Mouse (Mus musculus) intestine, embryonic 15.5 days (tissue): ENCODE measurements around the gene Slc2a13. TPM values are rescaled to one million over a fixed set of nuclear protein-coding genes. Genes with fewer than 3 reads are reported as not detected.

Experiments used
- ATAC-seq: fragments of 200-750 bp; cut with Nextera tagmentation; 2 replicates; pipeline ENCODE4 v1.8.0; 2017; ENCODE audit warnings: moderate TSS enrichment, moderate library complexity
- H3K27ac ChIP-seq: fragments of 300-500 bp; sonication (generic); 2 replicates; pipeline ENCODE4 v1.5.1; 2015; ENCODE audit warnings: mild to moderate bottlenecking, inconsistent platforms
- H3K27me3 ChIP-seq: fragments of 300-500 bp; sonication (generic); replicated peaks from 2 replicates; pipeline ENCODE4 v1.6.1; 2015; ENCODE audit warnings: inconsistent platforms
- H3K36me3 ChIP-seq: fragments of 300-500 bp; sonication (generic); 2 replicates; pipeline ENCODE4 v1.6.1; 2015; ENCODE audit warnings: inconsistent platforms
- H3K4me1 ChIP-seq: fragments of 300-500 bp; sonication (generic); replicated peaks from 2 replicates; pipeline ENCODE4 v1.6.1; 2015; ENCODE audit warnings: inconsistent platforms
- H3K4me2 ChIP-seq: fragments of 300-500 bp; sonication (generic); replicated peaks from 2 replicates; pipeline ENCODE4 v1.6.1; 2015; ENCODE audit warnings: mild to moderate bottlenecking, inconsistent platforms
- H3K4me3 ChIP-seq: fragments of 300-500 bp; sonication (generic); replicated peaks from 2 replicates; pipeline ENCODE4 v1.5.1; 2015; ENCODE audit warnings: inconsistent platforms
- H3K9ac ChIP-seq: fragments of 300-500 bp; sonication (generic); 2 replicates; pipeline ENCODE4 v1.6.1; 2015; ENCODE audit warnings: inconsistent platforms
- H3K9me3 ChIP-seq: fragments of 300-500 bp; sonication (generic); 2 replicates; pipeline ENCODE4 v1.6.1; 2016; ENCODE audit warnings: inconsistent platforms
- WGBS: fragments of 180-500 bp; shearing (Covaris S2); methylation state at CpG from one replicate; pipeline ENCODE4 v1.1.7; 2015; 5-methylcytosine and 5-hydroxymethylcytosine counted together
- polyA plus RNA-seq: library from polyadenylated mRNA; unstranded; fragments of >200 nt; fragmentation: Nextera tagmentation; extraction: Ambion mirVana; gene quantifications from 2 replicates; pipeline ENCODE4 v1.2.1, GENCODE M21; 2015

Gene Slc2a13
- 1.1 and 1.2 TPM in 2 replicates for polyA plus RNA-seq

DNA sequence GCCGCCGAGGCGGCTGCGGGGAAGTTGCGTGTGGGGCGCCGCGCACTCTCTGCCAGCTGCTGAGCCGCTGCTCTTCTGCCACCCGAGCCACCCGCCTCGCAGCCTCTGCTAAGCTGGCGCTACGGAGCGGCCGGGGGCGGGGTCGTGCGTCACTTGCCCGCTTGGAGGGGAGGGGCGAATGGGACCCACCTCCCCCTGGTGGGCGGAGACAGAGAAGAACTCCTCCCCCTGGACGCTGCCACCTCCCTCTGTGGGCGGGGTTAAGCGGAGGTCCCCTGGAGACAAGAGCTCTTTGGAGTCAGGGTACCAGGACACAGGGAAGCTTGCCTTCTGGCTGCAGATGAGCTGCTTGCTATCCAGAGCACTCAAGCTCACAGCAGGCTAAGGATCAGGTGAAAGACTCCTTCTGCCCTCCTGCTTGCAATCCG, at the start of gene Slc2a13:
Gene Slc2a13 (minus strand): TSS at position 151 of the 428 bp plus-strand sequence.
- ATAC-seq = peak; percentile 97
- no peaks in the 10 kb centered on the region for H3K9me3 ChIP-seq
- H3K4me3 ChIP-seq = peak within 1 kb of the TSS; percentile 80
- no peaks in the 10 kb centered on the region; the same call in 1 of the 2 replicates for H3K27me3 ChIP-seq
- 0 out of 2 replicates have a peak, but pooled peaks cover 3% of the 10 kb centered on the region for H3K4me1 ChIP-seq
- WGBS = under 1% methylated on average over 26 of the region's 26 CpGs
- peak within 1 kb of the TSS; percentile 71 for H3K27ac ChIP-seq
- peak within 1 kb of the TSS; percentile 74 for H3K9ac ChIP-seq
- H3K36me3 ChIP-seq = no peaks in the 10 kb centered on the region
- peak within 1 kb of the TSS; percentile 96 for H3K4me2 ChIP-seq

DNA sequence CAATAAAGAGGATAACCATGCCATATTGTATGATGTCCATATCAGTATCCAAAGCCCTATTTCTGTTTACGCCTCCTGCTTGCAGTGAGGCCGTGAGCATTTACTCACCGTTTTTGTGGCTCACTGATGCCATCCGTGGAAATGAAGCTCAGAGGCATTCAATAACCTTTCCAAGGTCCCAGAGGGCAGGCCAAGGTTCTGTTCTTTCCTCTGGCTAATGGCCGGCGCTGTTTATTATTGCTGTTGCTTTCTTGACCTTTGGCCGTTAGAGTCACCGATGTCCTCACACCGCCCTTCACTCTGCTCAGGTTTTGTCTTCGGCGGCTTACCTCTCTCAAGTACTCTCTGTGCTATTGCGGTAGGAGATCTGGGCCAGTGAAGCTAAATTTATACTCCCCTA, 43.0 kb upstream of the Slc2a13 start:
- Histone ChIP-seq H3K36me3 (no peaks in the 10 kb centered on the region), H3K4me3 (no peak overlapping the region), H3K4me1 (no peaks in the 10 kb centered on the region), H3K9ac (no peak overlapping the region), H3K9me3 (no peaks in the 10 kb centered on the region), H3K27ac (no peak overlapping the region), H3K4me2 (no peak overlapping the region), H3K27me3 (no peaks in the 10 kb centered on the region)
- no peak for ATAC-seq
- WGBS = 67% methylated on average over 12 of the region's 12 CpGs

DNA sequence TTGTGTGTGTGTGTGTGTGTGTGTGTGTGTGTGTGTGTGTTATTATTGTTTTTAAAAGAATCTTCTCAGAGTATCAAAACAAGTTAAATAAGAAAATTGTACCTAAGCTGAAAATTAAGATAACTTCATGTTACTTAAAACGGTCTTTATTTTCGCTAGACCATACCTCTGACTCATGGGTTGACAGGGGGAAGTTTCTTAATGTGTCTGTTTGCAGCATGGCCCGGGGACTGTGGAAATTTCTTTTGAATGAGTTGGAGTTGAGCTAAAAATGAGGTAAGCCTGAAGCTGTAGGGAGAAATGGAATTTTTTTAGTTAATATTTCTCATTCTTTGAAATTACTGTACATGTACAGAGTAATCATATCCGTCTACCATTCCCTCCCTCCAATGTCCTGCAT, 42.5 kb upstream of the Slc2a13 start:
- Histone ChIP-seq H3K4me2 (no peak overlapping the region), H3K36me3 (no peaks in the 10 kb centered on the region), H3K9ac (no peak overlapping the region), H3K4me1 (no peaks in the 10 kb centered on the region), H3K27ac (no peak overlapping the region), H3K9me3 (no peaks in the 10 kb centered on the region), H3K27me3 (no peaks in the 10 kb centered on the region), H3K4me3 (no peak overlapping the region)
- WGBS = 86% methylated on average over 4 of the region's 4 CpGs
- ATAC-seq = no peak

DNA sequence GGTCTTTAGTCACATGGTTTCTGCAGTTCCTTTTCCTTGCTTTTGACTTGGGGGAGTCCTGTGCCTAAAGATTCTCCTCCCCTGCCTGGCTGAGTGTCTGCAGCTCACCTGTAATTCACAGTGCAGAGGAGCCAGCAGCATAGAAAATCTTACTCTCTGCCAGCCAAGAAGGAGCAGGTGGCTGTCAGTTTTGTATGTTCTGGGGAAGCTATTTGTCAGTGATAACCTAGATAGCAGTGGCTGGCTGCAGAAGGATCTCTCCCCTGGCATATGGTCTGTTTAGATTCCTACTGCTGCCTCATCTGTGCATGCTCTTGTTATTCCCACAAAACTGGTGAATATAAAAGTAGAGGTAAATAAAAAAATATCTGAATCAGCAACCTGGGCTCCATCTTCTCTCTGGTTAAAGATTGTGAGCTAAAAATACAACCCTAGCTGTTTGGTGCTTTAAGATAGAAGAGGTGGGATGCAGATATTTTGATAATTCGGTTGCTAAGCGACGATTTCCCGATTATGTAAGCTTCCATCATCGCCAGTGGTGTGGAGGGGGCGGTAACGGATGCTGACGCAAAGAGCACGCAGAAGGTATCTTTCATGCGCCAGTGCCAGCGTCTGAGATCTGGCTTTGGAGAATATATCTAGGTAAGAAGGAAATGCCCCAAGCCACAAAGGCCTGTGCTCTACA, 41.1 kb upstream of the Slc2a13 start:
- Histone ChIP-seq H3K36me3 (no peaks in the 10 kb centered on the region), H3K27me3 (no peaks in the 10 kb centered on the region), H3K4me2 (no peak overlapping the region), H3K9me3 (no peaks in the 10 kb centered on the region), H3K4me3 (no peak overlapping the region), H3K9ac (no peak overlapping the region), H3K27ac (no peak overlapping the region), H3K4me1 (no peaks in the 10 kb centered on the region)
- WGBS = 86% methylated on average over 11 of the region's 11 CpGs
- ATAC-seq = no peak

DNA sequence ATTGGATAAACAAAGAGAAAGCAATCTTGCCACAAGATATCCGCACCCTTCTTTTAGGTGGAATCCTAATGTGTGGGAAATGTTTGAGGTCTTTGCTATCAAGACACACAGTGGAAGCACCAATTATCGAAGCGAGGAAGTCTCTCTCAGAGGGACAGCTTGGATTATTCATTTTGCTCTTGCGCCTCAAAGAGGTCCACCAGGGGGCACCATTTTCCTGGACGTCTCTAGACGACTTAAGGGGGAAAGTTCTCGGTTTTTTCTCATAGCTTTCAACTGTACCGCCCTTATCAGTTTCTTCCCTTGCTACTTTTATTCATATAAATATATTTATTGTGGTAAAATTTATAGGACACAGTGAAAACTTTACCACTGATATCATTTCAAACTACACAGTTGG, 36.7 kb upstream of the Slc2a13 start:
- Histone ChIP-seq H3K4me3 (no peak overlapping the region), H3K27me3 (no peaks in the 10 kb centered on the region), H3K36me3 (no peaks in the 10 kb centered on the region), H3K9me3 (no peaks in the 10 kb centered on the region), H3K4me1 (no peaks in the 10 kb centered on the region), H3K4me2 (no peak overlapping the region), H3K27ac (no peak overlapping the region), H3K9ac (no peak overlapping the region)
- 22% methylated on average over 8 of the region's 8 CpGs for WGBS
- ATAC-seq = no peak

DNA sequence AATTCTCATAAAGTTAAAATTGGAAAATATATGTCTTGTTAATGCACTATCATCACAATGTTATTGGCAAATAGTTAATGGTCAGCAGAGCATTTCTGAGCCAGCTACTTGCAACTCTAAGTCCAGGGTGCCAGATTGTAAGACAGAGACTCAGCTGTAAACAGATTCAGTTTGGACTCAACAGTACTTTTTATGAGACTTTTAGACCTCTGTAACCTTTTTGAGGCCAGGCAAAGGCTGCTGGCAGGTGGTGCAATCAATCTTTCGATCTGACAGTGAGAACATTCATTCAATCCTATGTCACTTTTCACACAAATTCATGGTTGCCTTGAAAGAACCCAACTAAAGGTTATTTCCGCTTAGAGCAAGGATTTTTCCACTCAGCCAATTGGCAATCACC, 35.8 kb upstream of the Slc2a13 start:
- Histone ChIP-seq H3K4me1 (no peaks in the 10 kb centered on the region), H3K27me3 (no peaks in the 10 kb centered on the region), H3K36me3 (no peaks in the 10 kb centered on the region), H3K27ac (no peak overlapping the region), H3K9me3 (no peaks in the 10 kb centered on the region), H3K9ac (no peak overlapping the region), H3K4me3 (no peak overlapping the region), H3K4me2 (no peak overlapping the region)
- ATAC-seq = no peak
- 81% methylated on average over 2 of the region's 2 CpGs for WGBS

DNA sequence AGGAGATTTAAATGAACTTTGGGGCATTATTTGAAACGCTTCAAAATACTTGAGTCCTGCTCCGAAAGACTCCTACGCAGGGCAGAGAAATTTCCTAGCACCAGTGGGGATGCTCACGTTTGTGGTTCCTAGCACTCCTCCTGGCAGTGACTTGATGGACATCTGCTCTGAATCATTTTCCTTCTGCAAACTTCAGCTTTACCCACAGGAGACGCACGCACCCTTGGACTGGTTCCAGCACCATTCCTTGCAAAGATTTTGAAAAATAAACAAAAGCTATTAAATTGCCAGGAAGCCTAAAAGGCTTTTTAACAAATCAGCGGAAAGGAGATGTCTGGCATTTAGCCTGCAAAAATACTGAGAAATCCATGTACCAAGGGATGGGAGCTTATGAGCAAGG, 28.1 kb upstream of the Slc2a13 start:
- WGBS = 63% methylated on average over 7 of the region's 7 CpGs
- no peak for ATAC-seq

DNA sequence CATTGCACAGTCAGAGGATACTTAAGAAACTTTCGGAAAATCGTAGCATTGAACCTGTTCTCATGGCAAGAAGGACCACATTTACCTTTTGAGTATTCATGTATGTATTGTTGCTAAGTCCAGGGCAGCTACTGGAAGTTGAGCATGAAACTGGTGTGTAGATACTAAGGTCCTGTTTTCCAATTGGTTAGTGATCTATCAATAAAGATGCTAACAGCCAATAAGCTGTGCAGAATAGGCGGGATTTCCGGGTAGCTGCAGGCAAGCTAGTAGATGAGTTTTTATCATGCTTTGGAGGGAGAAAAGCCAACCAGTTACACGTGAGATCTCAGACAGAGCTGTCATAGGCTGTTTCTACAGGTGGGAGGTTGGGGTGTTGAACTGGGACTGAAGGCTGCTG, 24.2 kb upstream of the Slc2a13 start:
- no peaks in the 10 kb centered on the region for H3K36me3 ChIP-seq
- H3K4me1 ChIP-seq = no peaks in the 10 kb centered on the region
- H3K4me2 ChIP-seq = no peak overlapping the region
- no peak for ATAC-seq
- 87% methylated on average over 5 of the region's 5 CpGs for WGBS
- H3K27ac ChIP-seq = no peak overlapping the region
- H3K27me3 ChIP-seq = no peaks in the 10 kb centered on the region
- H3K9me3 ChIP-seq = no peaks in the 10 kb centered on the region
- no peak overlapping the region for H3K9ac ChIP-seq
- H3K4me3 ChIP-seq = no peak overlapping the region

More for the DNA sequence above, 28.1 kb upstream of the Slc2a13 start:
- H3K4me3 ChIP-seq = no peak overlapping the region
- no peak overlapping the region for H3K4me2 ChIP-seq
- H3K9ac ChIP-seq = no peak overlapping the region
- no peak overlapping the region for H3K27ac ChIP-seq
- no peaks in the 10 kb centered on the region for H3K4me1 ChIP-seq
- H3K27me3 ChIP-seq = no peaks in the 10 kb centered on the region
- no peaks in the 10 kb centered on the region for H3K36me3 ChIP-seq
- no peaks in the 10 kb centered on the region for H3K9me3 ChIP-seq

DNA sequence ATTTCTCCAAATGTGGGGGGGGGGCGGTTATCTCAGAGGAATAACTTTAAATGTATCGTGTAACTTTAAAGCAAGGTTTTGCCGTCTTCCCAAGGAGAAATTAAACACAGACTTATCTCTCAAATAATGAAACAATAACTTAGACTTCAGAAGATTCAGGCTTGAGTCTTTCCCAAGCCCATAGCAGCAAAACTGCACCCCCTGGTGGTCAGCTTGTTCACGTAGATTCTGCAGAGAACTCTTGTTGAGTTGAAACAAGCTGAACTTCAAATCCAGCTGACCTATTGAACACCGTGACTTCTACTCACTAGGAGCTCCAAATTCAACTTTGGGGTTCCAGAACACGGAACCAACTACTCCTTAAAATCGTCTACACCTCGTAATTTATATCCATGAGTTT, 1.4 kb upstream of the Slc2a13 start:
- Histone ChIP-seq H3K4me1 (0 out of 2 replicates have a peak, but pooled peaks cover 3% of the 10 kb centered on the region), H3K4me2 (no peak overlapping the region), H3K9ac (no peak overlapping the region), H3K4me3 (no peak overlapping the region), H3K27me3 (no peaks in the 10 kb centered on the region; the same call in 1 of the 2 replicates), H3K36me3 (no peaks in the 10 kb centered on the region), H3K9me3 (no peaks in the 10 kb centered on the region), H3K27ac (no peak overlapping the region)
- 21% methylated on average over 8 of the region's 8 CpGs for WGBS
- ATAC-seq = no peak

DNA sequence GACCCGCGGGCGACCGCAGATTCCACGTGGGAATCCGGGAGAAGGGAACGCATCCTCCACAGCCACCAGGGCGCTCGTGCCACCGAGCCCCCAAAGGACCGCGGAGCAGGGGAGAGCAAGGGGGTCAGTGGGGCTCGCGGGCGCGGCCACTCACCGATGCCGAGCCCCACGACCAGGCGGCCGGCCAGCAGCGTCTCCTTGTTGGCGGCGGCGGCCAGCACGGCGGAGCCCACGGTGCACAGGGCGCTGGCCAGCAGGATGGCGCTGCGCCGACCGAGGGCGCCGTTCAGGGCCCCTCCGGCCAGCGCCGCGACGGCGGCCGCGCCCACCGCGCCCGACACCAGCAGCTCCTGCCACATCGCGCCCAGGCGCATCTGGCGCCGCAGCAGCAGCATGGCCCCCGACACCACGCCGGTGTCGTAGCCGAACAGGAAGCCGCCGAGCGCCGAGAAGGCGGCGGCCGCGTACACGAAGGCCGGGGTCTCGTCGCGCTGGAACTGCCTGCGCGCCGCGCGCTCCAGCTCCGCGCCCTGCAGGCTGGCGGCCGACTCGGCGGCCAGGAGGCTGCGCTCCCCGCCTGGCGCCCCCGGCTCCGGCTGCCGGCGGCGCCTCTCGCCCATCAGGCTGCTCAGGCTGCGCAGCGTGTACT, 516 bp downstream of the Slc2a13 start:
- WGBS = under 1% methylated on average over 59 of the region's 91 CpGs
- Histone ChIP-seq H3K27me3 (no peaks in the 10 kb centered on the region; the same call in 1 of the 2 replicates), H3K4me1 (0 out of 2 replicates have a peak, but pooled peaks cover 3% of the 10 kb centered on the region), H3K36me3 (no peaks in the 10 kb centered on the region), H3K27ac (peak overlapping the region; percentile 71), H3K4me3 (peak overlapping the region; percentile 80), H3K4me2 (peak overlapping the region; percentile 96), H3K9ac (peak overlapping the region; percentile 74), H3K9me3 (no peaks in the 10 kb centered on the region)
- ATAC-seq = peak; percentile 92

DNA sequence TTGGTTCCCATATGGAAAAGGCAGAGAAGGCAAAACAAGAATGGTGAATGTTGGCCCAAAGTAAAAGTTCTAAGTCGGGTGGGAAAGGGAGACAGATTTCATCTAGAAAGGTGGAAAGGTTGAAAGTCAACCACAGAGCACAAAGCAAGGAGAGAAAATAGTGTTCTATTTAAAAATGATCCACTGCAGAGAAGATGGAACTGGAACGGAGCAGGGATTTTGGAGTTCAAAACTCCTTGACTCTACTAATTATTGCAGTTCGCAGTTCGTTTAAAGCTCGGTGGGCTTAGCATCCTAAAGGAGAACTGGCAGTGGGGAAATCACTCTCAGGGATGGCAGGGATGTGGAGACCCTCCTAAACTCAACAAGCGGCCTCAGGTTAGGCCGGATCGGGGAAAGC, 1.1 kb downstream of the Slc2a13 start:
- Histone ChIP-seq H3K9me3 (no peaks in the 10 kb centered on the region), H3K4me3 (peak overlapping the region; percentile 80), H3K27me3 (no peaks in the 10 kb centered on the region; the same call in 1 of the 2 replicates), H3K36me3 (no peaks in the 10 kb centered on the region), H3K9ac (peak overlapping the region; percentile 74), H3K27ac (no peak overlapping the region), H3K4me1 (0 out of 2 replicates have a peak, but pooled peaks cover 3% of the 10 kb centered on the region), H3K4me2 (peak overlapping the region; percentile 96)
- WGBS = 14% methylated on average over 8 of the region's 8 CpGs
- ATAC-seq = no peak

DNA sequence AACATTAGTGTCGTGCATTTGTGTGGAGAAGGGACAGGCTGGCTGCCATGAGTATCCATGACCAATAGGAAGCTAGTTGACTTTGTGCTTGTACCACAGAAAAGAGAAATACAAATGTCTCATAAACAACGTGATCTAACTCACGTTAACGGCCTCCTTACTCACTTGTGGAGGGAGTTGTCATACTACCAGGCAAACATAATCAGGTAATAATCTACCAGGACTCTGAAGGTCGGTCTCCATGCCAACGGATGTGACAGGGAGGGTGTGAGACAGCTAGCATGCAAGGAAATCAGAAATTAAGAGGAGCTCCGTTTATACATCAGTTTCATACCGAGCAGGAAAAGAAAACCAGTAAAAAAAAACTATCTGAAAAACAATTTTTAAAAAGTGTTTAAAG, 6.3 kb downstream of the Slc2a13 start:
- no peak overlapping the region for H3K4me2 ChIP-seq
- H3K4me3 ChIP-seq = no peak overlapping the region
- H3K9ac ChIP-seq = no peak overlapping the region
- H3K36me3 ChIP-seq = no peaks in the 10 kb centered on the region
- H3K27me3 ChIP-seq = no peaks in the 10 kb centered on the region; the same call in 1 of the 2 replicates
- no peaks in the 10 kb centered on the region for H3K9me3 ChIP-seq
- 49% methylated on average over 8 of the region's 8 CpGs for WGBS
- H3K4me1 ChIP-seq = no peaks in the 10 kb centered on the region
- peak; percentile 77 for ATAC-seq
- H3K27ac ChIP-seq = 0 out of 2 replicates have a peak overlapping the region, but pooled peaks have one; percentile 27
